Mouse (Mus musculus): ENCODE results near the gene Gzma.

The Gzma gene

DNA sequence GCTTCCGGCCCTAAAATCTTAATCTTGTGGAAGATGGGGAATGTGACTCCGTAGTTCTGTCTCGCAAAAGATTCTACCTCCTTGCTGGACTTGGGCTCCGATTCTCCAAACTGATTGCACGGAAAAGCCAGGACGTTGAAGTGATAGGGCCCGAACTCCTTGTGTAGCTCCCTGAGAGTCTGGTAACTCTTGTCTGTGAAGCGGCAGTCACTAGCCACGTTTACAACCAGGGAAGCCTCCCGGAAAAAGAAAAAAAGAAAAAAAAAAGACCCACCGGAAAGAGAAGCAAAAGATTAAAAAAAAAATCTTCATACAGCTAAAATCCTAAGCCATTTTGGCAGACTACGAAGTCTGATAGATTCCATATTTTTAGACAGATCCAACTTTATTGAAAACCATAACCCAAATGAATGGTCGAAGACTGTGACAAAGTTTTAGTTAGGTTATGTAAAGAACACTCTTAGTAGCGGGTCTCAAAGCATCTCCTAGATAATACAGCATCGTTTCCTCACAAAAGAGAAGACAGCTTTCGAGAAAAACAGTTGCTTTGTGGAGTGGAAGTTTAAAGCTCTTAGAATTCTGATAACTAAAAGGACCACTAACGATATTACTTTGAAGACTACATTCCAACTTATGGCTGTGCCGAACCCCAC is 55.2 kb downstream of the Gzma start:
- DNase-seq, result no peak

DNA sequence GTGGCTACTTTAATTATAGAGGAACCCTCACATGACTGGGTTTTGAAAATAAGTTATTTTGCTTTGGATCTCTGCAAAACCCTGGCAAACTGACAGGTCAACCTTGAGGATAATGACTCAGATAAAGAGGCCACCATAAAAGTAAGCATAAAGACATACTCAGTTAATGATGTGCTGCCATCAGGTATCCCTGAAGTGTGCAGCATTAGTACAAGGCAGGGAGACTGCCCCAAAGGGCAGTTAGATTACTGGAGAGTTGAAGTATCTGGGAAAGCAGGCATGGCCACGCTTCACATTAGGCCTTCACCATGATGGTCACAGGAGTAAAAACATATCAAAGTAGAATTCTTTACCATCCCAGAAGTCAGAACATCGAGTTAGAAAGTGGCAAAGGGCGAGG is 55.9 kb downstream of the Gzma start:
- DNase-seq, result no peak

Measured in lung, postnatal 14 days (tissue).